Mouse (Mus musculus) cerebellum, adult 8-10 months (tissue): ENCODE data around the gene Trim14.

Experiments
- DNase-seq: peaks from one replicate; pipeline ENCODE4 v3.0.0; 2022

The Trim14 gene

GRCm38 (mm10) chr4:46526798-46527557 is 9.0 kb downstream of the Trim14 start:
- no peak for DNase-seq

- no peak for DNase-seq
Measured at GRCm38 (mm10) chr4:46526226-46526625, 9.7 kb downstream of the Trim14 start.

- no peak for DNase-seq
Measured at GRCm38 (mm10) chr4:46523324-46523723, 12.6 kb downstream of the Trim14 start.

- DNase-seq, result no peak
Measured at GRCm38 (mm10) chr4:46521457-46521856, 14.5 kb downstream of the Trim14 start.

GRCm38 (mm10) chr4:46520491-46520890 is 15.4 kb downstream of the Trim14 start:
- no peak for DNase-seq

- peak; percentile 68 for DNase-seq
Measured at GRCm38 (mm10) chr4:46507736-46508460, 28.0 kb downstream of the Trim14 start.

- peak; percentile 83 for DNase-seq
Measured at GRCm38 (mm10) chr4:46506801-46507610, 28.9 kb downstream of the Trim14 start.

GRCm38 (mm10) chr4:46505361-46506057 is 30.4 kb downstream of the Trim14 start:
- peak; percentile 32 for DNase-seq

- DNase-seq, result no peak
Measured at GRCm38 (mm10) chr4:46503881-46504280, 32.1 kb downstream of the Trim14 start.

- no peak for DNase-seq
Measured at GRCm38 (mm10) chr4:46502606-46503502, 33.1 kb downstream of the Trim14 start.

GRCm38 (mm10) chr4:46498976-46499375 is 37.0 kb downstream of the Trim14 start:
- peak; percentile 61 for DNase-seq

- DNase-seq, result no peak
Measured at GRCm38 (mm10) chr4:46498511-46498910, 37.4 kb downstream of the Trim14 start.

GRCm38 (mm10) chr4:46497286-46497892 is 38.6 kb downstream of the Trim14 start:
- DNase-seq, result peak; percentile 73

GRCm38 (mm10) chr4:46495543-46495942 is 40.4 kb downstream of the Trim14 start:
- DNase-seq, result no peak

GRCm38 (mm10) chr4:46493071-46493470 is 42.9 kb downstream of the Trim14 start:
- no peak for DNase-seq

GRCm38 (mm10) chr4:46489028-46489925 is 46.7 kb downstream of the Trim14 start, which contains the start of gene Nans:
TSS of gene Nans (plus strand) at chr4:46489248.
- DNase-seq, result peak; percentile 90

GRCm38 (mm10) chr4:46487348-46487747 is 48.6 kb downstream of the Trim14 start:
- DNase-seq, result no peak

- no peak for DNase-seq
Measured at GRCm38 (mm10) chr4:46485696-46486417, 50.1 kb downstream of the Trim14 start.

GRCm38 (mm10) chr4:46479081-46479480 is 56.9 kb downstream of the Trim14 start:
- DNase-seq, result no peak
